Mouse (Mus musculus): Measurements from ENCODE around the gene Srpr.

GRCm38 (mm10) chr9:35158477-35158876 is 41.5 kb upstream of the Srpr start:
- TF ChIP-seq EP300 (IDR thresholded peaks at IDR 0.05; ENCODE audit: insufficient read depth, low read depth, low read length), result no peak
- TF ChIP-seq POLR2A (IDR thresholded peaks at IDR 0.05; ENCODE audit: insufficient read depth, low read depth, low read length), result no peak

Measured in heart, adult 2 months (tissue).